Mouse (Mus musculus) erythroblast, embryonic 14.5 days (primary cell): ENCODE data around the gene H2-DMa.

Experiments used
- GATA1 ChIP-seq: IDR thresholded peaks from 2 replicates; pipeline ENCODE4 v1.6.1; 2012; ENCODE audit warnings: low read length, inconsistent platforms, mixed read lengths
- TAL1 ChIP-seq: IDR thresholded peaks from 3 replicates; pipeline ENCODE4 v1.6.1; 2012; ENCODE audit warnings: low read length, inconsistent platforms, mixed read lengths

GRCm38 (mm10) chr17:34186885-34187260, 67.5 kb downstream of the H2-DMa start:
- TF ChIP-seq GATA1 (no peak), TAL1 (no peak)
